Mouse (Mus musculus): Measurements from ENCODE around the gene Cdk8.
"Not testable (repeated sequence)": the region's sequence is repeated elsewhere in the genome, so short reads cannot be mapped to it uniquely, and the experiment has no call there.

Gene Cdk8

GRCm38 (mm10) chr5:146230864-146231654 lies at the start of gene Cdk8:
Gene Cdk8, plus strand, starts transcription at chr5:146231230.
- CTCF ChIA-PET = no interaction called here

DNA sequence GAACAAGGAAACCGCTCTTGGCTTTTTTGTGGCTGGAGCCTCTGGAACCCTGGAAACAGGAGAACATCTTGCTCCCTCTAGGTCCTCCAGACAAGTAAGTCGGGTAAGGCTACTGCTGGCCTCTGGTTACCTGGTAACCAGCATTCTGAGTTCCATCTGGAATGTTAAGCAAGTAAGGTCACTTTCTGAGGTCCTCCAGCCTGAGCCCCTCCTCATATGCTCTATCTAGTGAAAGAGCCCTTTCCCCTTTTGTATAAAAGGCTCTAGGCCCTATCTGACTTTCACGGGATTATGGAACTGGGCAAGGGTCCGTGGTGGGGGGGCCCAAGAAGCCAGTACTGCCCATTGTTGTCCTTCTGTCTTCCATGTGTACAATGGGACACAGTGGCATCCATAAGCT lies 45.8 kb upstream of the Cdk8 start, which contains the start of gene 1700001J03Rik:
Gene 1700001J03Rik, minus strand, starts transcription at position 101 of the 400 bp plus-strand sequence.
- CTCF ChIA-PET = not testable (repeated sequence)

DNA sequence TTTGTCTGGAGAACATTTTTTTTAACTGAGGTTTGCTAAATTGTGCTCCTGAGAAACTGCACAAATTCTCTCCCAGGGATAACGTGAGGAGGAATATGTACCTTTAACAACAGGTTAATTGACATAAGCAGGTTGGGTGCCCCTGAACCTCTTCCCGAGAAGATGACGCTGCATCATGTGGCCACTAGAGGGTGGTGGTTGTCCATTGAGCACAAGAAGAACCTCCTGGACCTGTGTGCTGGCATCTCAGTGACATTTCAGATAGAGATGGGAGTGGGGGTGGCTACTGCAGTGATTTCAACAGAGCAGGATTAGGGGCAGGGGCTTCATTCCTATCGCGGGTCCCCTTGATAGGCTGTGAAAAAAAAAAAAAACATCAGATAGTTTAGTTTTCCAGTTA lies 43.6 kb upstream of the Cdk8 start:
- CTCF ChIA-PET = not testable (repeated sequence)

- CTCF ChIA-PET = no interaction called here
Measured at GRCm38 (mm10) chr5:146188144-146188543, 42.9 kb upstream of the Cdk8 start.

DNA sequence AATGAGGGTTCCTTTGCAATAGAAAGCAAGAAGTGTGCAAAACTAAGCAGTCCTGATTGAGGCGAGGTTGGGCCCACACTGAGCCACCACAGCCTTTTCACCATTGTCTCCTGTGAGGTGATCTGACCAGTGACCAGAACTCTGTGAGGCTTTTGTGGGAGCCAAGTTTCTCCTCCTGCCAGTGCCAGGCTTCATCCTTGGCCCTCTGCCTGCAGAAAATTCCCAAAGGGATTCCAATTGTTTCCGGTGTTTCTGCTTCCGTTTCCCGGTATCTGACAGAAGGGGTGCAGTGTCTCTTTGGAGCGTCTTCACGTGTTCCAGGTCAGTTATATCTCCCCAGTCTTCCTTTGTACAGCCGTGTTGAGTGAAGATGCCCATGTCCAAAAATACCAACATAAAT lies 42.3 kb upstream of the Cdk8 start:
- CTCF ChIA-PET = no interaction called here

DNA sequence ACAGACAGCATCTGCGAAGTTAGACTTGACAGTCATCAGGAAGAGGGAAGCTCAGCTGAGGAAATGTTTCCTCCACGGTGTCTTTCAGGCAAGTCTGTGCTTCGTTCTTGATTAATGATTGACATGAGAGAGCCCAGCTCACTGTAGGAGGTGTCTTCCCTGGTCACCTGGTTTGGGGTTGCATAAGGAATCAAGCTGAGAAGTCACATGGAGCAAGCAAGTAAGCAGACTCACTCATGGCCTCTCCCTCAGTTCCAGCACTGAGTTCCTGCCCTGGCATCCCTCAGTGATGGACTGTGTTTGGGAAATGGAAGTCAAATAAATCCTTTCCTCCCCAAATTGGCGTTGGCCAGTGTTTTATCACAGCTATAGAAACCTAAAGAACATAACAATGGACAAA lies 40.9 kb upstream of the Cdk8 start:
- CTCF ChIA-PET = no interaction called here

GRCm38 (mm10) chr5:146190501-146191269 lies 40.3 kb upstream of the Cdk8 start:
- CTCF ChIA-PET = no interaction called here

- CTCF ChIA-PET = no interaction called here
Measured at GRCm38 (mm10) chr5:146193360-146193759, 37.7 kb upstream of the Cdk8 start.

DNA sequence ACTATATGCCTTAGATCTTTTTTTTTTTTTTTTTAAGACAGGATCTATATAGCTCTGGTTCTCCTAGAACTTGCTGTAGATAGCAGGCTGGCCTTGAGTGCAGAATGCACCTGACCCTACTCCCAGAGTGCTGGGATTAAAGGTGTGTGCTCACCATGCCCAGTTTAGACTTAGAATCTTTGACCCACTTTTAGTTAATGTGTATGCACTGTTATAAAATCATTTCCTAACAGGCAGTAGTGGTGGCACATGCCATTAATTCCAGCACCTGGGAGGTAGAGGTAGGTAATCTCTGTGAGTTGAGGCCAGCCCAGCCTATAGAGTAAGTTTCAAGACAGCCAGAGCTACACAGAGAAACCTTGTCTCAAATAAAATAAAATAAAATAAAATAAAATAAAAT lies 32.0 kb upstream of the Cdk8 start:
- CTCF ChIA-PET = interaction anchor here (0.6 kb wide), 1 partner anchor 1788 kb away, joined by 3 read pairs; no protein-coding TSS in a partner anchor

- CTCF ChIA-PET = no interaction called here
Measured at GRCm38 (mm10) chr5:146199540-146199939, 31.5 kb upstream of the Cdk8 start.

DNA sequence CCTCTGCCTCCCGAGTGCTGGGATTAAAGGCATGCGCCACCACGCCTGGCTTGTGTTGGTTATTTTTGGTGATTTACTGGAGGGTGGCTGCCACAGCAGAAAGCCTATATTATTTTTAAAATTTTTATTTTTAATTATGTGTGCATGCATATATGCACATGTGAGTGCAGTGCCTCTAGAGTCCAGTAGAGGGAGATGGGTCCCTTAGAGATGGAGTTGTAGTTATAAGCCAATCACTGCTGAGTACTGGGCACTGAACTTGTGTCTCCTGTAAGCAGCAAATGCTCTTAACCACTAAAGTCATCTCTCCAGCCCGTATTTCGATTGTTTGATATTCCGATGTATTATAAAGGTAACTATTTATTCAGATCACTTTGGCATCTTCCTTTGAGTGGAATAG lies 30.4 kb upstream of the Cdk8 start:
- CTCF ChIA-PET = no interaction called here

- CTCF ChIA-PET = no interaction called here
Measured at GRCm38 (mm10) chr5:146203921-146204320, 27.1 kb upstream of the Cdk8 start.

DNA sequence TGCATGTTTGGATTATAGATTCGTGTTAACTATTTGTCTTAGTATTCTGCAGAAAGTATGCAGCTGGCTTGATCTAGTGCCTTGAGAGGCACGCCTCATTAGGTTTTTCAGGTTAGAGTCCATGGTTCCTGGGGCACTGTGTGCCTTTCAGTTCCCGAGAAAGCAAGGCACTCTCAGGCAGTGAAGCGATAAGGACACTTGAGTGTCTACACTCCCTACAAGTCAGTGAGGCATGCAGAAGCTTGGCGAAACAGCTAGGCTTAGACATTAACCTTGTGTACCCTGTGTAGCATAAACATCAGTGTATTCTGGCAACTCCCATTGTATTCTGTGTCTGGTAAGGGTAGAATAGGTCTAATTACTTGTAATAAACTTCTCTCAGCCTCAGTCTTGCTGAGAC lies 25.5 kb upstream of the Cdk8 start:
- CTCF ChIA-PET = no interaction called here

DNA sequence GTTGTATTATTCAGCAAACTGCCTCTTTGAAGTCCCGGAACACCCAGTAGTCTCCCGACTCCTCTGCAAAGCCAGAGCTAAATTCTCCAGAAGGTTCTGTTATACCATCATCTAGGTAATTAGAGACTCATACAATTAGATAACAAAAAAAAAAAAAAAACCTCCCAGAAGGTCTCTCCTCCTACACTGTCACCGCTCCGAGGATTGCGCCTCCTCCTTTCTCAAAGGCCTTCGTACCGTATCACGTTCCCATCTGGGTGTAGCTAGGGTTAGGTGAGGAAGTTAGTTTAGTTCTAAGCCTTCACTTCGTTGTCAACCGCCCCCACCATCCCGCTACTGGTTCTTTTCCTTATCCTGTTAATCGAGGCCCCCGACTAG lies 10.5 kb upstream of the Cdk8 start:
- CTCF ChIA-PET = interaction anchor here (0.6 kb wide), 1 partner anchor 622 kb away, joined by 3 read pairs; no protein-coding TSS in a partner anchor

DNA sequence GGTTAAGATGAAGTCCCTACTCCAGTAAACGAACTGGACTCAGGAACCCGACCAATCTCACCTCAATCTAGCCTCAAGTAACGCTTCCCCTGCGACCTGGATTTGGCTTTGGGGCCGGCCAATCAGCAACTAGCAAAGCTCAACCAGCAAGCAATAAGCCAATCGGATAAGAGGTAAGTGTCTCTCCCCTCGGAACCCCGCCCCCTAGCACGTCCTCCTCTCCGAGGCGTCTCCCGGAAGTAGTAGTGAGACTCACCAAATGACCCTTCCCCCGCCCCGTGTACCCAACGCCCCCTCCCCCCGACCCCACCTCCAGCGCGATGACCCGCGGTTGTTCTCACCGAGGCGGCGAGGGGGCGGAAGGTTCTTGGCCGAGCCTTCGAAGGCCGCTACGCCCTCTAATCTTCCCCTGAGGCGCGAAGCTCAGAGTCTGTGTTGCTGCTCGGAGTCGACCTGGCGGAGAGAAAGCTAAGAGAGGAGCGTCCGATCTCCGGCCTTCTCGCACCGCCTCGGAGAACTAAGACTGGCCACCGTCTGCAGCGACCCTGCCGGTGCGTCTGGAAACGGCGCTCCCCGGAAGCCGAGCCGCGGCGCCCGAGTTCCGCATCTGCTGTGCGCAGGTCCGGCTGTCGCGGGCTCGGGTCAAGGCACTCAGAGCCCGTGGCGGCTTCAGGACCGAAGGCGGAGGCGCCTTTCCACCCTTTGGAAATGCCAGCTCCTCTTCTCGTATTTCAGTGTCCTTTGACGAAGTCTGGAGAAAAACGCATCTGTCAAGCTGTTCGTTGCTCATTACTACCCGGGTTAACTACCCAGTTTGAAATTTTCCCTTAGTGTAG lies 9.9 kb upstream of the Cdk8 start, which contains the start of gene Rnf6:
Gene Rnf6, minus strand, starts transcription at position 677 of the 836 bp plus-strand sequence.
- CTCF ChIA-PET = interaction anchor here (0.6 kb wide), 1 partner anchor 621 kb away, joined by 3 read pairs; no protein-coding TSS in a partner anchor

- CTCF ChIA-PET = no interaction called here
Measured at GRCm38 (mm10) chr5:146221722-146222121, 9.3 kb upstream of the Cdk8 start.

GRCm38 (mm10) chr5:146223786-146224185 lies 7.2 kb upstream of the Cdk8 start:
- CTCF ChIA-PET = interaction anchor here (0.7 kb wide), 1 partner anchor 1647 kb away, joined by 3 read pairs; no protein-coding TSS in a partner anchor

GRCm38 (mm10) chr5:146227496-146227895 lies 3.5 kb upstream of the Cdk8 start:
- CTCF ChIA-PET = no interaction called here

- CTCF ChIA-PET = interaction anchor here (0.6 kb wide), 1 partner anchor 349 kb away, joined by 3 read pairs; no protein-coding TSS in a partner anchor
Measured at GRCm38 (mm10) chr5:146229869-146230650, 970 bp upstream of the Cdk8 start.

- CTCF ChIA-PET = no interaction called here
Measured at GRCm38 (mm10) chr5:146231655-146231996, 596 bp downstream of the Cdk8 start.

- CTCF ChIA-PET = no interaction called here
Measured at GRCm38 (mm10) chr5:146232056-146232675, 1.1 kb downstream of the Cdk8 start.

Data from spleen, embryonic (tissue).